Mouse (Mus musculus) B cell, adult (primary cell): ENCODE data around the gene Lyz1. TPM values are rescaled to one million over a fixed set of nuclear protein-coding genes. Genes with fewer than 3 reads are reported as not detected.

ENCODE experiments used
- total RNA-seq: library from RNA; stranded (reverse); gene quantifications from 4 replicates; pipeline ENCODE4 v1.2.4, GENCODE M21; 2023; ENCODE audit not compliant: inconsistent age

Gene Lyz1
- 0.58 to 0.96 TPM (median 0.58 TPM) in 3 of 4 replicates, not detected in the other for total RNA-seq

DNA sequence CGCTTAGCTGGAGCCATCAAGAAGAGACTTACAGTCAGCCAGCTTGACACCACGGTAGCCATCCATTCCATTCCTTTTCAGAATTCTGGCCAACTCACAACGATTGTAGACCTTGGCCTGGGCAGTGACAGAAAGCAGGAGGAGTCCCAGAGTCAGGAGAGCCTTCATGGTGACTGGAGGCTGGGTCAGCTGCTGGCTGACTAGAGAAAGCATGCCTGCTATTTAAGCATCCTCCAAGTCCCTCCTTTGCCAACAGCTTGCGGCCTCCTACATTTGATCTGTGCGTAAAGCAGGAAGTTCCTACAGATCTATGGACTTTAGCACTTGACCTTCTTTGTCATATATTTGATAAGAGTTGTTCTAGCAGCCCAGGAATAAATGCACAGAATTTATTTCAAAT is at the start of gene Lyz1:
Gene Lyz1, minus strand, starts transcription at position 198 of the 400 bp plus-strand sequence.

DNA sequence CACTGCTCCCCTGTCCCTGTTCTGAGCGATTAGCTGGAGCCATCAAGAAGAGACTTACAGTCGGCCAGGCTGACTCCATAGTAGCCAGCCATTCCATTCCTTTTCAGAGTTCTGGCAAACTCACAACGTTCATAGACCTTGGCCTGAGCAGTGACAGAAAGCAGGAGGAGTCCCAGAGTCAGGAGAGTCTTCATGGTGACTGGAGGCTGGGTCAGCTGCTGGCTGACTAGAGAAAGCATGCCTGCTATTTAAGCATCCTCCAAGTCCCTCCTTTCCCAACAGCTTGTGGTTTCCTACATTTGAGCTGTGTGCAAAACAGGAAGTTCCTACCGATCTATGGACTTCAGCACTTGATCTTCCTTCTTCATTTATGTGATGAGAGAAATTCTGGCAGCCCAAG is 10.6 kb downstream of the Lyz1 start, which contains the start of gene Lyz2:
Gene Lyz2, minus strand, starts transcription at position 273 of the 400 bp plus-strand sequence.

DNA sequence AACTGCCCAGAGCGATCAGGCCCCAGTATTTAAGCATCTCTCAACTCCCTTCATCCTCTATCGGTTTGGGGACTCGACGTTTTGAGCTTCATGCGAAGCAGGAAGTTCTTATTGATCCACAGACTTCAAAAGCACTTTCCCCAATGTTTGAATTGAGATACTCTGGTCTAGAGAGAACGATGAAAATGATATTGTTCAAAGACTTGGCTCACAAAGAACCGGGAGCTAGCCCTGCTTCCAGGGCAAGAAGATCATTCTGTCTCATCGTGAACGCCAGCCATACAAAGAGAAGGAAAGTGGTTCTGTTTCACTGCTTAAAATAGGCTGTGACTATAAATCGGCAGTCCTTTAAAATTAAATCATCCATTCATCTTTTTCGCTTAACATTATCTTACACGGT is 54.1 kb downstream of the Lyz1 start, which contains the start of gene 9530003J23Rik:
Gene 9530003J23Rik, minus strand, starts transcription at position 101 of the 400 bp plus-strand sequence.

Other genes with a start within 250 kb of the Lyz1 start
- gene Lrrc10, start 247.5 kb downstream of the Lyz1 start, total RNA-seq: not detected in 4 replicates
- 264 to 279 TPM (median 272 TPM) in 4 replicates for gene Cct2, start 229.1 kb downstream of the Lyz1 start, total RNA-seq
- gene Frs2, start 144.3 kb downstream of the Lyz1 start, total RNA-seq: 22.9 to 28.8 TPM (median 27.1 TPM) in 4 replicates
- gene Yeats4, start 68.4 kb downstream of the Lyz1 start, total RNA-seq: 115 to 130 TPM (median 118 TPM) in 4 replicates
- not detected in 4 replicates for gene 9530003J23Rik, start 54.2 kb downstream of the Lyz1 start, total RNA-seq
- 6.7 to 9.9 TPM (median 8.3 TPM) in 4 replicates for gene Lyz2, start 10.5 kb downstream of the Lyz1 start, total RNA-seq
- gene Cpsf6, start 87.1 kb upstream of the Lyz1 start, total RNA-seq: 113 to 136 TPM (median 134 TPM) in 4 replicates